Mouse (Mus musculus) bone marrow macrophage, adult 2 months (primary cell): Measurements from ENCODE around the gene Kbtbd4.

ENCODE experiments used
- CTCF ChIP-seq: IDR thresholded peaks from 2 replicates; pipeline ENCODE4 v1.5.1; 2012; ENCODE audit warnings: low read depth, mild to moderate bottlenecking, low read length, moderate library complexity
- POLR2A ChIP-seq: IDR thresholded peaks from 2 replicates; pipeline ENCODE4 v1.6.1; 2012; ENCODE audit warnings: mild to moderate bottlenecking, low read depth, low read length, borderline replicate concordance

DNA sequence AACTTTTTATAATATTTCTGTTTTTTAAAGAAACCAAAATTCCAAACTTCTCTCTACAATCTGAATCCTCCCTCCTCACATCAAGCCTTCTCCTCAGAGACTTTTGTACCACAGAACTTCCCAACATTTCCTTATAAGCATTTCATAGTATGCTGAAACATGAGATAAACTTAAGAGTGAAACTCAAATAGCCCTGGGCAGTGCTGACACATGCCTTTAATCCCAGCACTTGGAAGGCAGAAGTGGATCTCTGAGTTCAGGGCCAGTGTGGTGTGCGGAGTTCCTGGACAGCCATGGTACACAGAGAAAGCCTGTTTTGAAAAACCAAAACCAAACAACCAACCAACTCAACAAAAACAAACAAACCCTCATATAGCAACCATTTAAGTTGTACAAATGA, 16.6 kb downstream of the Kbtbd4 start:
- TF ChIP-seq CTCF (no peak), POLR2A (no peak)
